Mouse (Mus musculus) common myeloid progenitor, adult 5-6 weeks (primary cell): ENCODE measurements at regions not wholly inside any gene's neighbourhood (a gene's known extent, or its start where the extent isn't known, plus 50 kb on each side); places are given as distances from the start of the nearest gene placed in this dataset.

Experiments
- ATAC-seq: replicated peaks from 2 replicates; pipeline ENCODE4 v1.8.0; 2016; ENCODE audit warnings: low read depth, mild to moderate bottlenecking, moderate TSS enrichment, inconsistent platforms; ENCODE audit not compliant: poor library complexity, severe bottlenecking

DNA sequence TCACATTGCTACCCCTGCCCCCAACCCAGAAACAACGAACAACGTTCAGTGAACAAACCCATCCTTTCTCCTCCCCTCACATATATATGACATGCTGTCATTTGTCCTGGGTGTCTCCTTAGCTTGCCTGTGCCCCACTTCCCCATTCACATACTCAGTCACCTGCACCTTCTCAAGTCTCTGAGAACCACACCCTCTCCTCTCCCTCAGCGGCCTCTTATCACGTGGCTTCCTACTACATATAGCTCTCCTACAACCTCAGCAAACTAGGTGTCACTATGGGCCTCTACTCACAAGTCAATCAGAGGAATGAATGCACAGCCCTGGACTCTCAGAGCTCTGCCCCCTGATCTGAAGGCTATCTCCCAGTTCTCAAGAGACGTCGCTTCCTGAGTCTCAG, 459.2 kb upstream of the Cdh11 start:
- no peak for ATAC-seq

DNA sequence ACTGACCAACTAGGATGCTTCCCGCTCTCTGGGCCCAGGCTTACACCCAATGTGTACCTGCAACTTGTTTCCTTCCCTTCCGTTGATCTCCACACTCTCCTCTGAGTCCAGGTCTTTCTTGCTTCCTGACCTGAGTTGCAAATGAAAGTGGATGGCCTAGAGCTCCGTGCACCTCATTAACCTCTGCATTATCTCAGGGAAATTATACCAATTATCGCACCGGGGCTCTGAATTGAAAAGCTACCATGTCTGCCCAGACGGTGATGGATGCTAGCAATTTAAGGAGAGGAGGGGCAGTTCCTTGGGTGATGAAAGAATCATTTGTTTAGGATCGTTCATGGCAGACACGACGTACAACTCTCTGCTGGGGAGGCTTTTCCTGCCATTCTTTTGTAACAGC, 460.4 kb upstream of the Cdh11 start:
- ATAC-seq = no peak

GRCm38 (mm10) chr8:103261236-103261635, 475.8 kb upstream of the Cdh11 start:
- ATAC-seq = no peak

- no peak for ATAC-seq
Observed at GRCm38 (mm10) chr8:103270035-103270434, 484.6 kb upstream of the Cdh11 start.

DNA sequence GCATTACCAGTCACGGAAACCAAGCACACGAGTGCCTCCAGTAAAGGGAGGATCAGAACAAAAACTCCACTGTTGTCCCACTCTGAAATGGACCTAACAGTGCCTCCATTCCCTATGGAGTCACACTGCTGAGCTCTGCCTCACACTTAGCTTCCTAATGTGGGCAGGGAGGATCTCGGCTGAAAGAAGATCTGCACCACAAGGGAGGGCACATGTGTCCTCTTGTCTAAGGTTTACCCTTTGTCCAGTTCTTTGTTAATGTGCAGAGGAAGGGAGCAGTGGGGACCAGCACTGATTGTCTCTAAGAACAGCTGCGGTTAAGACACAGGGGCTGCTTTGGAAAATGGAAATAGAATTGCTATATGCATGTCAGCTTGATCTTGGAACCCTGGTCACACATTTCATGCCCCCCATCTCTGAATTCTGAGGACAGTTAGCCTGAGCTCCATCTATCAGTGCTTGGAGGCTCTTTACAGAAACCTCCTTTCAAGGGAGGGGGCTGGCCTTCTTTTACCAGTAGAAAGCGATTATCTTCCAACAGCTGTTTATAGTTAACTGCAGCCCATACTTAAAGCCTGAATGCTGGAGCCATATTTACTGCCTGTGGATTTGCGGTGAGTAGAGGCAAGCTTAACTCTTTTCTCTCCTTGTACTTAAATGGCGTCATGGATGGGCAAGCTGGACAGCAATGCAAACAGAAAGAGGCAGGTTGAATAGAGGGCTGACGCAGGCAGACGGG, 485.5 kb upstream of the Cdh11 start:
- ATAC-seq = no peak

DNA sequence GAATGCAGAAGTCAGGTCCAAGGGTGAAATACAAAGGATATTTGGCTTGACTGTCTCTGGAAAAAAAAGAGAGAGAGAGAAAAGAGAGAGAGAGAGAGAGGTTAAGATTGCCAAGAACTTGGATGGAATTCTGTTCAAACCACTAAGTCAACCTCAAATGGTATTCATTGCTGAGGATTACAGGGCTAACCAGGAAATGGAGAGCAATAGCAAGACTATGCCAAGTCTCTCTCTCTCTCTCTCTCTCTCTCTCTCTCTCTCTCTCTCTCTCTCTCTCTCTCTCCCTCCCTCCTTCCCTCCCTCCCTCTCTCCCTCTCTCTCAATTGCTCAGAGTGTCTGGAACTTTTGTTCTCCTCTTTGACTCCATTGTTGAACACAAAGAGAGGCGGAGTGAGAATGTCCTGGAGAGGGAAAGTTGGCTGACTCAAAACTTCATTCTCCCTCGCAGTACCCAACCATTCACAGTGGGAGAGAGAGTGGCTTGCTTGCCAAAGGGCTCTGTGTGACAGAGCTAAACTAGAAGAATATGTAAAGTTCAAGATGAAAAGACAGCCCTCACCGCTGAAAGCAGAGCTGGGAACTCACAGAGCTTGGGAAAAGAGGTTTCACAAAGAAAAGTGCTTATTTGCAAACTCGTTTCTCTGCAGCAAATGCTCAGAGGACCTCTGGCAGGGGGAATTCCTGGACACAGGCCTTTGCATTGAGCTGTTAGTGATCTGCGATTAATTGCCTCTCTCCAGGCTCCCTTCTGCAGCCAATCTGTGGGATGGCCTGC, 487.1 kb upstream of the Cdh11 start:
- ATAC-seq = no peak

GRCm38 (mm10) chr8:103273476-103273875, 488.0 kb upstream of the Cdh11 start:
- no peak for ATAC-seq

- ATAC-seq = no peak
Observed at GRCm38 (mm10) chr8:103281801-103282200, 496.4 kb upstream of the Cdh11 start.

- no peak for ATAC-seq
Observed at GRCm38 (mm10) chr8:103288561-103288974, 503.1 kb upstream of the Cdh11 start.

DNA sequence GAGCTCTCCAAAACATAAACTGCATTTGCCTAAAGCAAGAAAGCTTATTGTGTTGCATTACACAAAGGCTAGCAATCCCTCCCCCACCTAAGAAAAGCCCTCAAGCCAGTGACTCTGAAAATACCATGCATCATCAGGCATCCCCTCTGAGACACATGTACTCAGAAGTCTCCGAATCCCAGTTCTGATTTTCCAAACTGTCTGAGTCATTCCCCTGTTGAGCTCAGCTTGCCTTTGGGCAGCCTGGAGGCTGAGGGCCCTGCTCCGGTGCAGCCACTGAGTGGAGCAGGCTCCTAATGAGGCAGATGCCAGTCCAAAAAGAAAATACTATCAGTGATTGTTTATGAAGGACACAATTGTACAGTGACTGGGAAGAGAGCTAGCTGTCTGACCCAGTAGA, 507.5 kb upstream of the Cdh11 start:
- ATAC-seq = no peak

- no peak for ATAC-seq
Observed at GRCm38 (mm10) chr8:103306476-103307183, 521.2 kb upstream of the Cdh11 start.

DNA sequence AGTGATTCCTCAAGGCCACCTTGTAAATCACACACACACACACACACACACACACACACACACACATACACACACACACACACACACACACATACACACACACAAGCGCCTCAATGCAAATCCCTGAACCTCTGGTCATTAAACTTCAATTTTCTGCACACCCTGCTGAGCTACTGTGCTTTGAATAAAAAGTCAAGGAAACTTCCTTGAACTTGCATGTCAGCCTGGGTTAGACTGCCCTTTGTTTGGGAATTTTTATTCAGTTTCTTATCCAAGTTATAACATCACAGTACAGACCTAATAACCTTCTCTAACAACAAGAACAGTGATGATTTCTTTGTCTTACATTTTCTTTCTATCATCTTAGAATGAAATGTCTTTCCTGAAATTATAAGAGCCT, 528.1 kb upstream of the Cdh11 start:
- no peak for ATAC-seq

- no peak for ATAC-seq
Observed at GRCm38 (mm10) chr8:103314279-103315022, 529.0 kb upstream of the Cdh11 start.

- ATAC-seq = no peak
Observed at GRCm38 (mm10) chr8:103315742-103316141, 530.3 kb upstream of the Cdh11 start.

DNA sequence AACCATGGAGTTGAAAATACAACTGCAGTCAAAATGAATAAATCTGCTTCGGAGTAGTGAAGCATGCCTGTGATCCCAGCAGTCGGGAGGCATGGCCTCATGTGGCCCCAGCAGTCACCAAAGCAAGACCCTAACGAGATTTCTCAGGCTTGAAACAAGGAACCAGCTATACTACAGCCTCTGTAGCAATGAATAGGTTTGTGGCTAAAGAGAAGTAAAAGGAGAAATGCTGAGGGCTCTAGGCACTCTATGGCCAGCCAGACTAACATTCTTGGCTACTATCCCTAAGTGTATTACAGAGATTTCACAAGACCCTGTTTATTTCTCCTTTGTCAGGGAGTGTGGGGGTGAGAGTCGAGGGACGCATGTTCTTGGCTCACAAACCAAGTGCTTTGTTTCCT, 531.2 kb upstream of the Cdh11 start:
- ATAC-seq = no peak

DNA sequence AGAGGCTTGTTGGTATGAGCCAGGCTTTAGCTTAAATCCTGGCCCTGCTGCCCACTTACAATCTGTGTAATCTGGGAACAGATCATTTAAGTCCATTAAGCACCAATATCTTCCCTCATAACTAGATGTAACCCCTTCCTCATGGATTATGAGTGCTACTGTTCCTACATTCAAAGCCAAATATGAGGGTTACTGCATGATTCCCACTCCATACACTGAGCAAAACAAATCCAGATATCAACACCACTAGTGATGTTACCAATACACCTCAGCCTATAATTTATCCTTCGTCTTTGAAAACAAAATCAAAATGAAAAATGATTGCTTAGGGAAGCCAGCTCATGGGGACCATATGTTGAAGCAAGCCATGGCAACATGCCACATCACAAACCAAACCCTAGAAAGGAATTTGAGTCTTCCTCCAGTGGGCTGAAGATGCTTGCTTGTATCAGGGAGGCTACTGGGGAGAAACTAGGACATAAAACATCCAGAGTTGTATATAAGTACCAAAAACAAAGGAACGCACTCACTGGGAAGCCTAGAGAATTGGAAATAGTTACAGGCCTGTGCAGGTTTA, 531.8 kb upstream of the Cdh11 start:
- ATAC-seq = no peak

DNA sequence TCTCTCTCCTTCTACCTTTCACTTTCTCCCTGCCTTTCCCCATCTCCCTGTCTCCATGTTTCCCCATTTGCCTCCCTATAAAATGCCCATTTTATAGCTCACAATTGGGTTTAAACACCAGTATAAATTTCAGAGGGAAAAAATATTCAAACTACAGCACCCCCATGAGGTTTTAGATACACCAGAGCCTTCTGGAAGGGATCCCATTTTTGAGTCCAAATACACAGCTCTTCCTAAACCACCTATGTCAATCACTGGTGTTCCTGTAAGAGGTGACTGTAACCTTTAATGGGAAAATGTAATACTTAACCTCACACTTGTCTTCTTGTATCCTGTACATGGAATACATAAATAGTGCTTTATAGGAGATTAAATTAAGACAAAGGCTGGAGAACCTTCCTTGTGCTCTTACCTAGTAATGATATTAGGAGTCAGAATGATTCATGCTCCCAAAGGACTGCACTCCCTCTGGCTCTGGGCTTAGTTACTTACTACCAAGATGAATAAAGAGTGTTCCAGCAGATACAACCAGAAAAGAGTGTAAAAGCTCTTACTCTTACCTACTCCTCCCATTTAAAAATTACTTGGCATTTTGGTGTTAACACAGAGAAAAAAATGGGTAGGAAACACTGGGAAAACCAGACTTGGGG, 538.7 kb upstream of the Cdh11 start:
- ATAC-seq = no peak

- ATAC-seq = no peak
Observed at GRCm38 (mm10) chr8:103331415-103331814, 546.0 kb upstream of the Cdh11 start.

DNA sequence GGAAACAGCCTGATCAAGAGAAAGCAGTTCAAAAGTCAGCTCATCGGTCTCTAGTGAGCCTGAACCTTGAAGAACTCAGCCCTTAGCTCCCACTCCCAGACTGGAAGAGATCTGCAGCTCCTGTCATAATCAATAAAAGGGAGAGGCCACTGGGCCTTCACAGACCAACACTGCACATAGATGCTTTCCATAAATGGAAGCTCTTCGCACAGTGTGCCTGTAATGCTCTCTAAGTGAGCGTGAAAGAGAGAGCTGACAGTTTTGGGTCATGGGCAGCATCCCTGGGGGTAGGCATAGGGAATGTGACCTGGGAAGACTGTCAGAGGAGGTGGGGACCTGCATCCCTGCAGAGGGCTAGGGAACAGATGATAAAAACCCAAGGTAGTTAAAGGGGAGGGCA, 551.9 kb upstream of the Cdh11 start:
- no peak for ATAC-seq

GRCm38 (mm10) chr8:103339042-103339441, 553.6 kb upstream of the Cdh11 start:
- ATAC-seq = no peak
